Mouse (Mus musculus) monocyte, adult 2 months (primary cell): ENCODE data around the gene Zfp420.
"Not testable (repeated sequence)": the region's sequence is repeated elsewhere in the genome, so short reads cannot be mapped to it uniquely, and the experiment has no call there.

Experiments
- DNase-seq, 2 experiments: peaks; one replicate each; pipeline ENCODE4 v3.0.0; 2022; ENCODE audit warnings: low spot score in 2 of 2, low read depth in 1 of 2

The Zfp420 gene

DNA sequence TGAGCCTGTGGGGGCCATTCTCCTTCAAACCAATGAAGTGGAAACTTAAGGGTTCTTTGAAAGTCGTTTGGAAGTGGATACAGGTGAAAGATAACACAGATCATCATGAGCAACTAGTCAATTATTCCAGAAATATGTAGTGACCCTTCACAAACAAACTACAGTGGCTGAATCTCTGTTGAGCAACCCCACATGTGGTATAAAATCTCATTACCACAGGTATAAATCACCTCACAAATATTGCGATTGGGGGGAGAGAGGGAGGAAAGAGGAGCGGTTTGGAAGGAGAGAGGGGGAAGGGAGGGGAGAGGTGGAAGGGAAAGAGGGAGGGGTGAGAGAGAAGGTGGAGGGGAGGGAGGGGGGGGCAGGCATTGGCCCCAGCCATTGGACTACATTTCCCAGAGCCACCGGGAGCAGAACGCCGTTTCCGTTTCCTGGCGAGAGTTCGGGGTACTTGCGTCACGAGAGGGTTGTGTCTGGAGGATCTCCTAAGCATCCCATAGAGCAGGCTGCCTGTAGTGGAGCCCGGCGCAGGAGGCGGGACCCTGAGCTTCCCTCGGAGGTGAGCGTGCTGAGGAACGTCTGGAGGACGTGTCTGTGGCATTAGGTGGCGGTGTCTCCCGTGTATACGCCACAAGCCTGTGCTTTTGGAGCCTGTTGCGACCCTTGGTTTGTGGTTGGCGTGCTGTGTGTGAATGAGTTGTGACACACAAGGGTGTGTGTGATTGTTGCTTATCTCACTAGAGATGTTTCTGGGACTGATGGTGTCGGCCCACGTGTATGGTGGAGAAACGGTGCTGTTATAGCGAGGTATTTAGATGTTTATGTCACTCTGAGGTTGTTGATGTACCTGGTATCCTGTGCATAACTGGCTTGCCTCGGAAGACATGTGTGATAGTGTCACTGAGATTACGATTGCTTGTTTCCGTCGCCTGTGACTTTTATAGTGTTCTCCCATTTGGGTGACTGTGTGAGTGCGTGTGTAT, at the start of gene Zfp420:
Gene Zfp420 (plus strand): TSS at position 448 of the 986 bp plus-strand sequence.
- DNase-seq = peak; percentile 39 to 50

DNA sequence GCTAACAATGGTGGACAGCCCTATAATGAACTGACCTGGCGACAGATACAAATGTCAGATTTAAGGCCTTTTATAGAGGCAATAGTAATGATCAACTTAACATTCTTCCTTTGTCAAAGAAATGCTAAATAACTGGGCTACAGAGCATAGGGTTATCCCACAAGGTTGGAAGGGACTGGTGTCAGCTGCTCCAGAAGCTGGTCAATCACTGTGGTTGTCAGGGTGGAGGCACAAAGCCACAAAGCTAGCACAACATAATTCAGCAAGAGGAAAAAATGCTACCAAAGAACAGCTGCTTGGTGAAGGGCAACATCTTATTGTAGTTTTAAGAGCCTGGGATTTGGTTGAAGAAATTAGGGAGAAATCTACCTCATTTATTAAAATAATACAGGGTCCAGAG, 47.5 kb upstream of the Zfp420 start:
- no peak for DNase-seq

DNA sequence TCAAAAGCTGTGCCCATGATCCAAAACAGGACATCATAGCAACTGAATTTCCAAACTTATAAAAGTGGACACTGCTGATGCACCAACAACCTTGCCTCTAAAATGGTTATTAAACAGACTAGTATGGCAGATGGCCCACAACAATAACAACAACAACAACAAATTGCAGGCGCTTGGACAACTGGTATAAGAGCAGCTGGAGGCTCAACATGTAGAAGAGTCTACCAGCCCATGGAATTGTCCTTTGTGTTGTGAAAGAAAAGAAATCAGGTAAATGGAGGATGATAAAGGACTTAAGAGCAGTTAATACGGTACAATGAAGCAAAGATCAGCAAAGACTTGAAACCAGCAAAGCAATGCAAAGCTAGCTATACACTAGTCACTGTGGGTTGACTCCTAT, 45.4 kb upstream of the Zfp420 start:
- DNase-seq = no peak

DNA sequence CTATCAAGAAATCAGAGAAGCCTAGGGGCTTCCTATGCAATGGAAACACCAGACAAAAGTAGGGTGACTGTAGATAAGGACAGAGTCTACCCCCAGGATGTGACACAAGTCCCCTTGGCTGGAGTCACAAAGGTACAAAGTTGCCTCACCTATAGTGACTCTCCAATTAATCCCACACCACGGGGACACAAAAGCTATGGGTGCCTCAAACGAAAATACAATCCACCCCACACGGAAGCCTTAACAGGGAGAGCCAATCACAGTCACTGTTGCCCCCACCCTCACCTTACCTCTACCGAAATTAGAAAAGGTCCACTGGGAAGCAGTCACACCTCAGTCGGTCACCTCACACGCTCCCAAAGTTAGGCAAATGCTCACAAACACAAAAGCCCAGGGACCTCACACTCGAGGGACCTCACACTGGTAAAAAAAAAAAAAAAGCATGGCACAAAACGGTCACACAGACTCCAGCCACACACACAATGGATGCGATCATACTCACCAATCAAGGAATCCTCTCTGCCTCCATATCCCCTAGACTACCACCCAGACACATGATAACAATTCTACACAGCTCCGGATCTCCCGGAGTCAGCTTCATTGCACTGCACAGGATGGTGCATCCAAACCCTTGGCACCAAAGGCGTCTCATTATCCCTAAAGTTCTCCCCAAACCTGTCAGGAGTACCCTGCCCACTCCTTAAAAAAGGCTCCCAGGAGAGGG, 44.6 kb upstream of the Zfp420 start:
- no peak for DNase-seq

DNA sequence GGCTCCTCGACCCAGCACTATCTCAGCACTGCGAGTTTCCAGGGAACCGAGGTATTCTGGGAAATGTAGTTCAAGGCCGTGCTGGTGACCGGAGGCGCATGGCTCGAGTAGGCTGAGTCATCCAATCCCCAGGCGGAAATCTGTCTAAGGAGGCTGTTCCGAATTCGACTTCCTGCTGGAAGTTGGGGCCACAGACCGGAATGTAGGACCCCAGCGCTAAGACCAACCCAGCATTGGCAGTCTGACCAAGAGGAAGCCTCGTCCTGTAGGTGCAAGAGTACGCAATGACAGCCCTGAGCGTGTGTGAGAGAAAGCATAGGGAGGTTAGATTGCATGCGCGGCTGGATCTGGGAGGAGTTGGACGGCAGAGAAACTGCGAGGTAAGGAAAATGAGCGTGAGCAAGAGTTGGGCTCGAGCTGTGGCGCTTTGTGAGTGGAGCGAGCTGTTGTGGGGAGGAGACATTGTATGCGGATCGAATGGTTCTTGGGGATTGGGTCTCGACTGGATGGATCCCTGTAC, 43.8 kb upstream of the Zfp420 start, which contains the start of gene Zfp790:
Gene Zfp790 (plus strand): TSS at position 205 of the 520 bp plus-strand sequence.
- peak; percentile 56 to 69 for DNase-seq

DNA sequence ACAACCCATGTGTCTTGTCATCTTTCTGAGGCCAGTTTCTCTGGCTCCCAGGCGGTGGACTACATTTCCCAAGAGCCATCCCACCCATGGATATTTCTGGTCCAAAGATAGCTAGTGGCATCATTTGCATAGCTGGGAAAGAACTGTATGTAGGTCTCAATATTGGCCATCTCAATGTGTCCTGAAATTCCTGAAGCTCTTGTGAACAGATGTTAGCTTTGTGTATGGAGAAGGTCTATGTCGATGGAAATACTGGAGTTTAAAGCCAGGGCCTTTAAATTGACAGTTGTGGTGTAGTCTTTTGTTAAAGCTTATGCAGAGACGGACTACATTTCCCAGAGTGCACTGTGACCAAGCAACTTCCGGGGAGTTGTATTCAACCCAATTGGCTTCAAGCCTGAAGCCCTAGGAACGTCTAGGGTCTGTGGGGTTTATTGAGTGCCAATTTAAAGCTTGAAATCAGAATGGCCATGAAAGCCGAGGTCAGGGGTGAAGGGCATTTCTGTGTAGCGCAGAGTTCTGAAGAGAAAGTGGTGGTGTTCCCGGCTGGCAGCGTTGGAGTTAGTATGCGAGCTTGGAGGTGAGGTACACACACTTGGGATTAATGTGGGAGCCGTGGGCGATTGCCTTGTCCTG, 41.0 kb upstream of the Zfp420 start:
- peak; percentile 19 to 24 for DNase-seq

DNA sequence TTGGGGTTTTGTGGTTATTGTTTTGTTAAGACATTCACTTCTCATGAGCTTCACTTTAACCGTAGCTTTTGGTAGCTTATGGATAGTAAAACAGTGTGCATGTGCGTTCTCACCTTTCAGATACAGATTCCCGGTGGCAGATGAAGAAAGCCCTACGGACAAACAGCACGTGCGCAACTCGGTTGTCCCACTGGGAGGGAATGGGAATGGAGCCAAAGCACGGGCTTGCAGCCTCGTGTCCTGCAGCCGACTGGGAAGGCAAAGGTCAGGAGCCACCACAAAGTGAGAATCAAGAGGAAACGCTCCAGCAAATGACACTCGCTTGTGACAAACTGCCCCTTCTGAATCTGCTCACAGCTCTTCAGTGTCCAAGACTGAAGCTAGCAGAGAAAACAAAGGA, 31.8 kb upstream of the Zfp420 start:
- no peak for DNase-seq

DNA sequence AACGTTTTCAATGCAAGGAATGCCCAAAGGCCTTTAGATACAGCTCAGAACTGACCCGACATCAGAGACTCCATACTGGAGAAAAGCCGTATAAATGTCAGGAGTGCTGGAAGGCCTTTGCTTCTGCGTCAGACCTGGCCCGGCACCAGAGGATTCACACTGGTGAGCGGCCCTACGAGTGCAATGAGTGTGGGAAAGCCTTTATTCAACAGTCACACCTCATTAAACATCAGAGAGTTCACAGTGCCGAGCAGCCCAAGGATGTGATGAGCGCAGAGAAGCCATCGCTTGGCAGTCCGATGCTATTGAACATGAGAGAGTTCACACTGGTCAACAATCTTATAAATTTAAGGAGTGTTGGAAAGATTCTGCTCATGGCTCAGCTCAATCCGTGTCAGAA, 30.0 kb upstream of the Zfp420 start:
- DNase-seq = no peak

DNA sequence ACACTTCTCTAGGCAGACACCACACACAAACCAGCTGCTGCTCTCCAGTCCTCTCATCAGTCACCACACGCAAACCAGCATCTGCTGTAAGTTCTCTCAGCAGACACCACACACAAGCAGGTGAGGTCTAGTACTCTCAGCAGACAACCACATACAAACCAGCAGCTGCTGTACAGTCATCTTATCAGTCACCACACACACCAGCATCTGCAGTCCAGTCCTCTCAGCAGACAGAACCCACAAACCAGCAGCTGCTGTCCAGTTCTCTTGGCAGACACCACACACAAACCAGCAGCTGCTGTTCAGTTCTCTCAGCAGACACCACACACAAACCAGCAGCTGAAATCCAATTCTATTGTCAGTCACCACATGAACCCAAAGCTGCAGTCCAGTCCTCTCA, 23.0 kb upstream of the Zfp420 start:
- DNase-seq = no peak

DNA sequence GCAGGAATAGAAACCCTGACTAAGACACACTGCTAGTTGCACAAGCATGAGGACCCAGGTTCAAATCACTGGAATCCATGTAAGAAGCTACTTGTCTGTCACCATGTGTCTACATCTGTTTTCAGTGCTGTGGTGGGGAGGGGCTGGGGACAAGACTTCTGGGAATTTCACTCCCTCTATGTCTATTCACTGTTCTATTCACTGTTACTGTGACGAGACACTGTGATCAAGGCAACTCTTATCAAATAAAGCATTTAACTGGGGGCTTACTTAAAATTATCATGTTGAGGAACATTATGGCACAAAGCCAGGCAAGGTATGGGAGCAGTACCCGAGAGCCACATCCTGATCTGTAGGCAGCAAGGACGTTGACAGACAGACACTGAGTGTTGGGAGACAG, 20.5 kb upstream of the Zfp420 start:
- DNase-seq = no peak

DNA sequence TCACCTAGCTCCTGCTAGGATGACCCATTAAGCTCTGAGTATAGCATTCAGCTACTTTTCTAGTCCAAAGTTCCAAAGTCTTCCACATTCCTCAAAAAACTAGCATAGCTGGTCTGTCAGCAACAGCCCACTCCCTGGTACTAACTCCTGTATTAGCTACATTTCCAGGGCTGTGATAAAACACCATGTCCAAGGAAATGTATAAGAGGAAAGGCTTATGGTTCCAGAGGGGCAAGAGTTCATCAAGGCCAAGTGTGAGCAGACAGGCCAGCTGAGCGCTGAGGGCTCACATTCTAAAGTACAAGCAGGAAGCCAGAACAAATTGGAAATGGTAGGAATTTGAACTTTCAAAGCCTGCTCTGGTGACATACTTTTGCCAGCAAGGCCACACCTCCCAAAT, 17.7 kb upstream of the Zfp420 start:
- DNase-seq = no peak

DNA sequence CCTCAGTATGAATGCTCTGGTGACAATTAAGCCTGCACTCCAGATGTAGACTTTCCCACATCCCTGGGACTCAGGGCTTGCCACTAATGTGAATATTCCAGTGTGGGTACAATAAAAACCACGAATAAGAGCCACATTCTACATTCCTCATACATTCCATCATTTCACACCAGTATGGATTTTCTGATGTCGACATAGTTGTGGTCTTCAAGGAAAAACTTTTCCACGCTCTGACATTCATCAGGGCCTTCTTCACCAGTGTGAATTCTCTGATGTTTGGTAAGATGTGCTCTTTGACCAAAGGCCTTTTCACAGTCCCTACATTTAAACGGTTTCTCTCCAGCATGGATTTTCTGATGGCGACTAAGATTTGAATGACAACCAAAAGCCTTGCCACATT, 15.2 kb upstream of the Zfp420 start:
- DNase-seq = no peak

DNA sequence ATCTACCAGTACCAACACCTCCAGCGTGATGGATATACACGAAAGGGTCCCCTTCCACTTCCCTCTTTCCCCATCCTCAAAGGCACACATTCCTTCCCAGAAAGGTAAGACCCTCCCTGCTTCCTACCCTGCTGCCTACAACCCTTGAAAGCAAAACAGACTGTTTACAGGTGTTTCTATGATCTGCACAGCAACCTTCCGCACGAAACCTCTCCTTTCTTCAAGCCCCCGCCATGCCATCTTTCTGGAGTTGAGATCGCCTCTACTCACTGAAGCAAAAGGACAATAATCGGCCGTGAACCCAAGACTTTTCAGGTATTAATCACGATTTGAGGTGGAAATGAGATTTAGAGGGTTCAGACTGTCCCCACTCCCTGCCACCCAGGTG, 7.0 kb upstream of the Zfp420 start:
- no peak for DNase-seq

DNA sequence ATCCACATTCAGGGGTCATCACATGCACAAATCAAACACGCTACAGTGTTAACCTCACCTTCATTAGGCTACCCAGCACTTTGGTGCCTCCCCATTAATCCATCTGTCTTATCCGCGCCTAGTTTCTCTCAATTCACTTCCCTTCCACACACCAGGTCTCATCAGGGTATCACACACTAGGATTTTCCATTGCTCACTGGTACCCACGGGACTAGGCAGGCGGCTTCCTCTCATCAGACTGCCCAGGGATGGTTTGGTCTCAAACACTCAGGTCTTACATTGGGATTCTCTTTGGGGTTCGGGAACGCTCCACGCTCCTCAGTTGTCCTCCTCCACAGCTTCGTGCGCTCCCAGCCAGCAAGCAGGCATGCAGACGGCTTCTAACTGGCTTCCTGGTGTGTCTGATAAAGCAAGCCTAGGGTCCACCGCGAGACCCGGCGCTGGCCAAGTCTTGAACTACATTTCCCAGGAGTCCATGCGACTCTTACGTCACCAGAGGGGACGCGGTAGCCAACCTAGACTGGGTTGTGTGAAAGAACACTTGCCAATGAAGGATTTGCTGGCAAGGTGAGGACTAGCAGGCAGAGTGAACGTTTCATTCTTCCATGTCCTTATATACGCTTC, 6.4 kb upstream of the Zfp420 start, which contains the start of gene Zfp940:
Gene Zfp940 (minus strand): TSS at position 451 of the 624 bp plus-strand sequence.
- DNase-seq = peak in 1 of 2 experiments; percentile 41

DNA sequence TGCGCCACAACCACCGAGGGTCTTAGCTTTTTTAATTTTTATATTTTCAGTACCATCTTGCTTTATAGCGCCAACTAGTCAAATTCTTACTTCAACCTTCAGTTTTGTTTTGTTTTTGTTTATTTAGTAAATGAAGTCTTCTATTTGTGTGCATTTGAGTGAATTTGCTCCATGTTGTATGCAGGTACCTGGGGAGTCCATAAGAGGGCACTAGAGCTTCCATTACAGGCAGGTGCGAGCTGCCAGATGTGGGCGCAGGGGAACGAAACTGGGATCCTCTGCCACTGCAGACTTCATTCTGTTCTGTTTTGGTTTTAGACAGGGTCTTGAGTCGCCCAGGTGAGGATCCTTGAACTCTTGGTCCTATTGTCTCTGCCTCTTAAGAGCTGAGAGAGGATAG, 1.9 kb downstream of the Zfp420 start:
- no peak for DNase-seq

DNA sequence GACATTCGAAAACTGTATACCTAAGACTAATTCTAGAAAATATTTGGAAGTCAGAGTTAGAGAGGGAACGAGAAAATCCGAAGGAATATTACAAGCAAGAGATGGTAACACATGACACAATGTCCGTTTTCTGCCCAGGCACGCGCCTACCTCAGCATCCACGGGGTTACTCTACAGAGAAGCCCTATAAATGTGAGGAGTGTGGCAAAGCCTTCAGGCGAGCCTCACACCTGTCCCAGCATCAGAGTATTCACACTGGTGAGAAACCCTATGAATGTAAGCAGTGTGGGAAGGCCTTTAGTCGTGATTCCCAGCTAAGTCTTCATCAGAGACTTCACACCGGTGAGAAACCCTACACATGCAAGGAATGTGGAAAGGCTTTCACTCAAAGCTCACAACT, 14.5 kb downstream of the Zfp420 start:
- DNase-seq = no peak

DNA sequence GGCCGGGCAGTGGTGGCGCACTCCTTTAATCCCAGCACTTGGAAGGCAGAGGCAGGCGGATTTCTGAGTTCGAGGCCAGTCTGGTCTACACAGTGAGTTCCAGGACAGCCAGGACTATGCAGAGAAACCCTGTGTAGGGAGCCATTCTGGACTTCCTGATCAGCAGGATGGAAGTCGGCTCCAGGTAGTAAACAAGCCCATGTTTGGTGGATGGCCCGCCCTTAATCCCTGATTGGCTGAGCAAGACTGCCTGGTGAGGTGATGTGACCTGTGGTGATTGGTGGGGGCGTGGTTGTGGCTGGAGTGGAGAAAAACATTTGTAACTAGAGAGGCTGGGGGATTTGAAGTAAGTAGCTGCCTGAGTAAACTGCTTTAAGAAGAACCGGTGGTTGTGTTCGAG, 17.8 kb downstream of the Zfp420 start:
- DNase-seq = not testable (repeated sequence)

DNA sequence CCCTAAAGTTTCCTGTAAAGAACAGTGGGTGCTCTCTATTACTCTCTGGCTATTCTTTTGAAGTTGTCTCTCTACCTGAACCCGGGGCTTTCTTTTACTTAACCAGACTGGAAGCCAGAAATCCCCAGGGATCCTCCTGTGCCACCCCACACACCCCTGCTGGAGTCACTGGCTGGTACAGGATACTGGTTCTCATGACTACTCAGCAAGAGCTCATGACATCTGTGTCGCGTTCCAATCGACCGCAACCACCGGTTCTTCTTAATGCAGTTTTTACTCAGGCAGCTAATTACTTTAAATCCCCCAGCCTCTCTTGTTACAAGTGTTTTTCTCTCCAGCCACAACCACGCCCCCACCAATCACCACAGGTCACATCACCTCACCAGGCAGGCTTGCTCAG, 20.3 kb downstream of the Zfp420 start:
- DNase-seq = no peak

DNA sequence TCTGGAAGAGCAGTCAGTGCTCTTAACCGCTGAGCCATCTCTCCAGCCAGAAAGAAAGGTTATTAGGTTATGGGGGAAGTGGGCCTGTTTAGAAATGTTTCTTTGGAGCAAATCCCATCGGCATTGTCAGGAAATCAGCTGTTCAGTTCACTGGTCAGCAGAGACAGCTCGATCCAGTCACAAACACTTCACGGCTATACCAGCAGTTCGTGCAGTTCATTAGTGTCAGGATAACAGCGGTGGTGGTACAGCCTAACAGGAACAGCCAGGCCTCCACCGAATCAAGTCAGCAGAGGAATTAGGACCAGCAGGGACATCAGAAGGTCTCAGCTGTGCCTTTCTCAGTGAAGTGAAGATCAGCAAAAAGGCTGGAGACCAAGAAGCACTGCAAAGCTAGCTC, 21.1 kb downstream of the Zfp420 start:
- no peak for DNase-seq

DNA sequence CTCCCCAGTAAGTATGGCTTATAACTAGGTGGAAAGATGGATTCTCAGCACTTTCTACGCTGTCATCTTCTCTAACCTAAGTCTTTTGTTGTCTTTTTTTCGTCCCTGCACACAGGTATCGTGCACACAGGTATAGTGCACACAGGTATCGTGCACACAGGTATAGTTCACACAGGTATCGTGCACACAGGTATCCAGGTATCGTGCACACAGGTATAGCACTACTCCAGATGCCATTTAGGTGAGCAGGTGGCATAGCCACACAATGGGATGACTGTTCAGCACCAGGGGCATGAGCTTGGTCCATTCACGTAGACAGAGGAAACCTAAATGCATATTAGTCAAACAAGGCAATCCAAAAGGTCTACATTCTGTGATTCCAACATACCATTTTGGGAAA, 30.7 kb downstream of the Zfp420 start:
- DNase-seq = no peak

DNA sequence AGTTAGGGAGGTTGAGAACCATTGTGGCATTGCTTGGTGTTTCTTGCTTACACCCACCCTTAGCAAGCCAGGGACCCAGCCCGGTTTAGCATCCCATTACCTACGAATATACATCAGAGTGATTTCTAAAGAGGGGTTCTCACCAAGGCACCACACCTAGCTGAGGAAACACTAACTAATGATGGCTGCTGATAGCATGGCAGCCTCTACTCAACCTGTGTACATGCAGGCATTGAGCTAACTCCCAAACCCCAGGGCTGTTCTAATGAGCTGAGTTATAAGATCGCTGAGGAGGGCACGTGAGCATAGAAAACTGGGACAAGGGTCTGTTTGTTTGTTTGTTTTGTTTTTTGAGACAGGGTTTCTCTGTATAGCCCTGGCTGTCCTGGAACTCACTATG, 33.0 kb downstream of the Zfp420 start:
- no peak for DNase-seq
